Mouse (Mus musculus): ENCODE results near the gene Hist1h2ao. TPM values are rescaled to one million over a fixed set of nuclear protein-coding genes. Genes with fewer than 3 reads are reported as not detected.

Hist1h2ao gene
- polyA plus RNA-seq, 1 experiment from 2014 or later: not detected

Small RNA genes within 50 kb of the gene (microRNA-seq; reads per million reads assigned to microRNA genes)
- not detected for gene Gm19658
- not detected for gene Gm44346
- not detected for gene Gm44466

Other genes with a start within 250 kb of the Hist1h2ao start
- not detected in 2 replicates for gene Olfr1364, start 228.7 kb upstream of the Hist1h2ao start, polyA plus RNA-seq (2016; fragmentation: Nextera tagmentation; extraction: Ambion mirVana)
- gene Olfr1362, start 196.4 kb upstream of the Hist1h2ao start, polyA plus RNA-seq (2016; fragmentation: Nextera tagmentation; extraction: Ambion mirVana): not detected in 2 replicates
- gene Olfr11, start 167.9 kb upstream of the Hist1h2ao start, polyA plus RNA-seq (2016; fragmentation: Nextera tagmentation; extraction: Ambion mirVana): not detected in 2 replicates
- not detected in 2 replicates for gene Olfr1361, start 147.1 kb upstream of the Hist1h2ao start, polyA plus RNA-seq (2016; fragmentation: Nextera tagmentation; extraction: Ambion mirVana)
- gene Olfr1360, start 133.1 kb upstream of the Hist1h2ao start, polyA plus RNA-seq (2016; fragmentation: Nextera tagmentation; extraction: Ambion mirVana): not detected in 2 replicates
- not detected in 2 replicates for gene Olfr1359, start 112.4 kb upstream of the Hist1h2ao start, polyA plus RNA-seq (2016; fragmentation: Nextera tagmentation; extraction: Ambion mirVana)
- 1.6 and 3.1 TPM in 2 replicates for gene Hist1h2bl, start 94.3 kb upstream of the Hist1h2ao start, polyA plus RNA-seq (2016; fragmentation: Nextera tagmentation; extraction: Ambion mirVana)
- gene Hist1h2ai, start 94.0 kb upstream of the Hist1h2ao start, polyA plus RNA-seq (2016; fragmentation: Nextera tagmentation; extraction: Ambion mirVana): 30.5 and 32.2 TPM in 2 replicates
- 10.7 and 12.8 TPM in 2 replicates for gene Hist1h3h, start 92.8 kb upstream of the Hist1h2ao start, polyA plus RNA-seq (2016; fragmentation: Nextera tagmentation; extraction: Ambion mirVana)
- 5.7 and 6.0 TPM in 2 replicates for gene Hist1h2bm, start 88.4 kb upstream of the Hist1h2ao start, polyA plus RNA-seq (2016; fragmentation: Nextera tagmentation; extraction: Ambion mirVana)
- gene Hist1h4j, start 75.4 kb upstream of the Hist1h2ao start, polyA plus RNA-seq (2016; fragmentation: Nextera tagmentation; extraction: Ambion mirVana): 0.93 and 1.3 TPM in 2 replicates
- 3.9 and 7.1 TPM in 2 replicates for gene Hist1h4k, start 60.0 kb upstream of the Hist1h2ao start, polyA plus RNA-seq (2016; fragmentation: Nextera tagmentation; extraction: Ambion mirVana)
- gene Hist1h2ak, start 56.6 kb upstream of the Hist1h2ao start, polyA plus RNA-seq (2016; fragmentation: Nextera tagmentation; extraction: Ambion mirVana): 18.6 and 21.7 TPM in 2 replicates
- gene Hist1h2bn, start 56.3 kb upstream of the Hist1h2ao start, polyA plus RNA-seq (2016; fragmentation: Nextera tagmentation; extraction: Ambion mirVana): 3.6 and 4.0 TPM in 2 replicates
- 34.8 and 36.2 TPM in 2 replicates for gene Hist1h1b, start 29.8 kb upstream of the Hist1h2ao start, polyA plus RNA-seq (2016; fragmentation: Nextera tagmentation; extraction: Ambion mirVana)
- gene Hist1h3i, start 27.1 kb upstream of the Hist1h2ao start, polyA plus RNA-seq (2016; fragmentation: Nextera tagmentation; extraction: Ambion mirVana): 102 and 103 TPM in 2 replicates
- 10.9 and 18.0 TPM in 2 replicates for gene Hist1h2an, start 23.2 kb upstream of the Hist1h2ao start, polyA plus RNA-seq (2016; fragmentation: Nextera tagmentation; extraction: Ambion mirVana)
- 3.1 and 3.2 TPM in 2 replicates for gene Hist1h2bp, start 23.0 kb upstream of the Hist1h2ao start, polyA plus RNA-seq (2016; fragmentation: Nextera tagmentation; extraction: Ambion mirVana)
- 21.7 and 23.9 TPM in 2 replicates for gene Hist1h2bq, start 268 bp upstream of the Hist1h2ao start, polyA plus RNA-seq (2016; fragmentation: Nextera tagmentation; extraction: Ambion mirVana)
- not detected in 2 replicates for gene Hist1h4m, start 1.3 kb downstream of the Hist1h2ao start, polyA plus RNA-seq (2016; fragmentation: Nextera tagmentation; extraction: Ambion mirVana)
- gene Hist1h4n, start 21.7 kb downstream of the Hist1h2ao start, polyA plus RNA-seq (2016; fragmentation: Nextera tagmentation; extraction: Ambion mirVana): 9.3 and 10.5 TPM in 2 replicates
- 6,093 and 6,114 TPM in 2 replicates for gene Hist1h2ap, start 23.0 kb downstream of the Hist1h2ao start, polyA plus RNA-seq (2016; fragmentation: Nextera tagmentation; extraction: Ambion mirVana)
- gene Hist1h2br, start 23.3 kb downstream of the Hist1h2ao start, polyA plus RNA-seq (2016; fragmentation: Nextera tagmentation; extraction: Ambion mirVana): 21.7 and 24.2 TPM in 2 replicates
- gene Zfp184, start 134.6 kb downstream of the Hist1h2ao start, polyA plus RNA-seq (2016; fragmentation: Nextera tagmentation; extraction: Ambion mirVana): 23.1 and 24.9 TPM in 2 replicates
- 0.06 TPM in 1 of 2 replicates, not detected in the other for gene Pom121l2, start 170.7 kb downstream of the Hist1h2ao start, polyA plus RNA-seq (2016; fragmentation: Nextera tagmentation; extraction: Ambion mirVana)
- 0.13 and 0.54 TPM in 2 replicates for gene Prss16, start 199.3 kb downstream of the Hist1h2ao start, polyA plus RNA-seq (2016; fragmentation: Nextera tagmentation; extraction: Ambion mirVana)
- 8.0 and 8.8 TPM in 2 replicates for gene Hist1h2ah, start 225.1 kb downstream of the Hist1h2ao start, polyA plus RNA-seq (2016; fragmentation: Nextera tagmentation; extraction: Ambion mirVana)
- 8.5 and 10.0 TPM in 2 replicates for gene Hist1h2bk, start 225.4 kb downstream of the Hist1h2ao start, polyA plus RNA-seq (2016; fragmentation: Nextera tagmentation; extraction: Ambion mirVana)
- gene Hist1h4i, start 230.9 kb downstream of the Hist1h2ao start, polyA plus RNA-seq (2016; fragmentation: Nextera tagmentation; extraction: Ambion mirVana): 37.1 and 38.7 TPM in 2 replicates
- gene Hist1h2ag, start 232.5 kb downstream of the Hist1h2ao start, polyA plus RNA-seq (2016; fragmentation: Nextera tagmentation; extraction: Ambion mirVana): 75.8 and 77.8 TPM in 2 replicates
- gene Hist1h2bj, start 232.7 kb downstream of the Hist1h2ao start, polyA plus RNA-seq (2016; fragmentation: Nextera tagmentation; extraction: Ambion mirVana): 12.4 and 15.1 TPM in 2 replicates